Mouse (Mus musculus) olfactory bulb, adult 2 months (tissue): ENCODE measurements around the gene Arvcf.

Experiments used
- CTCF ChIP-seq: fragments of 200-500 bp; IDR thresholded peaks from 2 replicates; pipeline ENCODE4 v1.5.1; 2012; ENCODE audit warnings: low read depth, mild to moderate bottlenecking, low read length, moderate library complexity; ENCODE audit not compliant: insufficient read depth
- POLR2A ChIP-seq: fragments of 200-500 bp; IDR thresholded peaks from 2 replicates; pipeline ENCODE4 v1.6.1; 2012; ENCODE audit warnings: mild to moderate bottlenecking, low read depth, low read length, moderate library complexity; ENCODE audit not compliant: insufficient read depth

GRCm38 (mm10) chr16:18360151-18360805 lies 12.3 kb downstream of the Arvcf start:
- TF ChIP-seq POLR2A: no peak
- no peak for TF ChIP-seq CTCF
